Mouse (Mus musculus): Measurements from ENCODE around the gene Tmem221.

The Tmem221 gene

GRCm38 (mm10) chr8:71507589-71508104 lies 51.0 kb downstream of the Tmem221 start:
- DNase-seq = peak; percentile 74

- no peak for DNase-seq
These were observed 52.7 kb downstream of the Tmem221 start for GRCm38 (mm10) chr8:71505979-71506378.

- DNase-seq = no peak
These were observed 53.3 kb downstream of the Tmem221 start for GRCm38 (mm10) chr8:71505326-71505725.

GRCm38 (mm10) chr8:71504349-71504748 lies 54.3 kb downstream of the Tmem221 start:
- DNase-seq = no peak

Data from kidney, adult 18-20 months (tissue).